Mouse (Mus musculus): Measurements from ENCODE around the gene Smoc2. TPM values are rescaled to one million over a fixed set of nuclear protein-coding genes. Genes with fewer than 3 reads are reported as not detected.

The Smoc2 gene
- polyA plus RNA-seq, 1 experiment from 2014 or later = 5.9 TPM

DNA sequence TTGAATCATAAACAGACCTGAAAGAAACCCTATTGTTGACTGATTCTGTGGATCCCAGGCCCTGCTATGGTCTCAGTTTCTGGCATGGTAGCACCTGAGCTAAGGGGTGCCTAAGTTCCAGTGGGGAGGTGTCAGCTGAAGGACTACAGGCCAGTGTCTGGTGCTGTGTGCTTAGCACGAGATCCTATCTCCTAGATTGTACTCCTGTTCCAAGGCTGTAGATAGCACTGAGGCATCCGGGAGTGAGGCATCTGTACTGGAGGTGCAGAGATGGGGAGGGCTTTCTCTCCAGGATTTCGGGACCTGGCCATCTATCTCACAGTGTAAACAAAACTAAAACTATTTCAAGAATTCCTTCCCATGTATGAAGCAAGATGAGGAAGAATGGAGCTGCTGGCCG lies 38.1 kb downstream of the Smoc2 start:
- no peak for ATAC-seq
- Histone ChIP-seq H3K4me2 (no peak overlapping the region), H3K27ac (no peak overlapping the region), H3K36me3 (no peaks in the 10 kb centered on the region), H3K4me1 (no peaks in the 10 kb centered on the region), H3K4me3 (no peak overlapping the region), H3K9me3 (replicated peaks) (no peaks in the 10 kb centered on the region), H3K9ac (no peak overlapping the region), H3K27me3 (replicated peaks) (peaks cover 4% of the 10 kb centered on the region; the same call in 1 of the 2 replicates)
- WGBS (ENCODE audit: insufficient replicate concordance) = 32% methylated on average over 4 of the region's 4 CpGs

DNA sequence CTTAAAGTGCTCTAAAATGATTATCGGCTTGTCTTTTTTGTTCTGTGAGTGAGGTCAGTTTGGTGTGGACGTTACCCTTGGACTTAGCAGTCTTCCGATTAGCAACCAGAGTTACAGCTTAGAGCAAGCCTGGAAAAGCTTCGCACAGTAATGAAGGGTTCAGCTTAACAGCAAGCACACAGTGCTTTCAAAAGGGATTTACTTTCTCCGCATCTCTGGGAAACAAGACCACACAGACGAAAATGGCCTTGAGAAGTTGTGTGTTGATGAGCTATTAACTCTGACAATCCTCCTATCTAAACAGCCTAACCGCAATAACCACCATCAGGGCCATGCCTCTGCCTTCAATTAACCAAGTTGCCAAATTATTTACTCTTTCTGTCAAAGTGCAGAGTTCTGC lies 46.9 kb downstream of the Smoc2 start:
- no peaks in the 10 kb centered on the region for H3K27me3 ChIP-seq (replicated peaks)
- no peak for ATAC-seq
- H3K4me3 ChIP-seq = no peak overlapping the region
- no peak overlapping the region for H3K4me2 ChIP-seq
- H3K9me3 ChIP-seq (replicated peaks) = no peaks in the 10 kb centered on the region
- 58% methylated on average over 7 of the region's 7 CpGs for WGBS (ENCODE audit: insufficient replicate concordance)
- no peaks in the 10 kb centered on the region for H3K36me3 ChIP-seq
- no peaks in the 10 kb centered on the region for H3K4me1 ChIP-seq
- H3K9ac ChIP-seq = no peak overlapping the region
- H3K27ac ChIP-seq = no peak overlapping the region

DNA sequence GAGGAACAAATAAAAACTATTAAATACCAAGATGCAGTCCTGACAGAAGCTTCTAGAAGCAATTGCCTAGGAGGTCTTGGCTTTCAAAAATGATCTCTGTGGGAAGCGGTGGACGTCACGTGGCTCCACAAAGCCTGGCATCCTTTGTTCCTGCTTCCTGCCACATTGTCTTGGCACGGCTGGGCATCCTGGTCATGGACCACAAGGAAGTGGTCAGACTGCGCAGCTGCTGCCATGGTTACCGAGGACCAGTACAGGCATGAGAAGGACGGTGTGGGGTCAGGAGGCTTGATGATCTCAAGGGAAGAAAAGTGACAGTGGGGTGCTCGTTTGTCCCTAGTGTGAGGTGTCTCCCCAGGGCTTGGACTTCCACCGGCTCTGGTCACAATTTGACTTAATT lies 48.7 kb downstream of the Smoc2 start:
- H3K9me3 ChIP-seq (replicated peaks) = no peaks in the 10 kb centered on the region
- H3K36me3 ChIP-seq = no peaks in the 10 kb centered on the region
- no peak overlapping the region for H3K27ac ChIP-seq
- H3K4me2 ChIP-seq = no peak overlapping the region
- WGBS (ENCODE audit: insufficient replicate concordance) = 62% methylated on average over 9 of the region's 9 CpGs
- no peaks in the 10 kb centered on the region for H3K4me1 ChIP-seq
- H3K27me3 ChIP-seq (replicated peaks) = no peaks in the 10 kb centered on the region
- no peak overlapping the region for H3K9ac ChIP-seq
- no peak overlapping the region for H3K4me3 ChIP-seq
- ATAC-seq = no peak

DNA sequence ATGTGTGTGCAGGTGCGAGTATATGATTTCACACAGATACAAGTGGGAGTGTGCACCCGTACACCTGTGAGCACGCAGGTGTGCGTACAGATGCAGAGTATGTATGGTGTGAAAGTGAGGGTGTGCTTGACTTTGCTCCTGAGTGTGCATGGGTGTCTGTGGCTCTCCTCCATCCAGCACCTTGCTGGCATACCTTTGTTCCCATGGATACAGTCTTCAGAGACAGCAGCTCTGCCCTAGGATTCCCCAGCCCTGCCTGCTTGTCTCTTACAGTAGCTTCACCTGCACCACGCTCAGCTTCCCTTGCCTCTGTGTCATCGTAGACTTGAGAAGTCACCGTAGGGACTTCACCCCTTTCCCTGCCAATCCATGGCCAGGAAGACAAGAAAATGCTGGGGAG lies 51.2 kb downstream of the Smoc2 start:
- no peak for ATAC-seq
- no peaks in the 10 kb centered on the region for H3K36me3 ChIP-seq
- no peak overlapping the region for H3K4me2 ChIP-seq
- WGBS (ENCODE audit: insufficient replicate concordance) = 73% methylated on average over 7 of the region's 7 CpGs
- H3K27ac ChIP-seq = no peak overlapping the region
- no peaks in the 10 kb centered on the region for H3K9me3 ChIP-seq (replicated peaks)
- no peaks in the 10 kb centered on the region for H3K4me1 ChIP-seq
- no peaks in the 10 kb centered on the region for H3K27me3 ChIP-seq (replicated peaks)
- no peak overlapping the region for H3K9ac ChIP-seq
- no peak overlapping the region for H3K4me3 ChIP-seq

DNA sequence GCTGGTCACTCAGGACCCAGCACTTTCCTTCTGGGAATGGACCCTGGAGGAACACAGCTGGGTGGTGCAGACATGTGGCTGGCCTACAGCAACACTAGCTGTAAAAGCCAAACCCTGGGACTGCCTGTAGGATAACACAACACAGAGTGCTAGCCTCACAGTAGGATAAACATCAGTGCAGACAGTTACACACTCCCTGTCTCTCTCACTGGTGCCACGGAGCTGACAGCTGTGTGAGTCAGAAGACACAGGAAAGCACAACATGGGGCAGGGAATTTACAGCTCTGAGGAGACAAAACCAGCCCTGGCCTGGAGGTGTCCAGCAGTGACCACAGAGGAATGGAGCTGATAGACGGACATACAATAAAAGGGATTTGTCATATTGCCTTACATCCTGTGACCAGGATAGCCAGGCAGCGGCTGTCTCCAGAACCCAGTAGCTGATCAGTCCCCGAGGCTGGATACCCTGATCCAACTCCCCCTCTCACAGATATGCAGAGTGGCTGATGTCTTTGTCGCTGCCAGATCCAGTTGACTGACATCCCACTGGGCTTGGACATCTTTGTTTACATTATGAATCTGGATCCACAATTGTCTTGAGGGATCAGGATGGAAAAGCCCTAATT lies 60.7 kb downstream of the Smoc2 start:
- Histone ChIP-seq H3K4me2 (no peak overlapping the region), H3K9me3 (replicated peaks) (no peaks in the 10 kb centered on the region), H3K4me3 (no peak overlapping the region), H3K4me1 (no peaks in the 10 kb centered on the region), H3K27ac (no peak overlapping the region), H3K36me3 (no peaks in the 10 kb centered on the region), H3K9ac (no peak overlapping the region), H3K27me3 (replicated peaks) (no peaks in the 10 kb centered on the region)
- ATAC-seq = no peak
- WGBS (ENCODE audit: insufficient replicate concordance) = 49% methylated on average over 5 of the region's 5 CpGs

DNA sequence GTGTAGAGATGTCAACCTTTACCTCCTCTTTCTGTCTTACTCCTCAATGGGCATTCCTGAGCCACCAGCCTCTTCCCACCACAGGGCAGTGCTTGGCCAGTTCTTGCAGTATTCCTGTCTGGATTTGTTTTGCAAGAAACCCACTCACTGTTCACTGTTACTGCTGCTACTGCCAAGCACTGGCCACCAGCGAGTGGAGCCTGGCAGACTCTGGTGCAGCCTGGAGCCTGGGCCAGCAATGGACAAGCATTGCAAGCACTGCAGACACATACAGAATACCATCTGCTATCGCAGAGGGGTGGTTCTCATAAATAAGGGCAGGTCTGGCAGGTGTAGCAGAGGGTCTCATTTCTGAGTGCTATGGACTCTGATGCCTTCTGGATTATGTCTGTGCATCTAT lies 61.4 kb downstream of the Smoc2 start:
- 56% methylated on average over 2 of the region's 2 CpGs for WGBS (ENCODE audit: insufficient replicate concordance)
- no peak for ATAC-seq
- H3K4me1 ChIP-seq = no peaks in the 10 kb centered on the region
- no peak overlapping the region for H3K27ac ChIP-seq
- no peak overlapping the region for H3K9ac ChIP-seq
- H3K27me3 ChIP-seq (replicated peaks) = no peaks in the 10 kb centered on the region
- H3K9me3 ChIP-seq (replicated peaks) = no peaks in the 10 kb centered on the region
- H3K4me3 ChIP-seq = no peak overlapping the region
- H3K36me3 ChIP-seq = no peaks in the 10 kb centered on the region
- H3K4me2 ChIP-seq = no peak overlapping the region

DNA sequence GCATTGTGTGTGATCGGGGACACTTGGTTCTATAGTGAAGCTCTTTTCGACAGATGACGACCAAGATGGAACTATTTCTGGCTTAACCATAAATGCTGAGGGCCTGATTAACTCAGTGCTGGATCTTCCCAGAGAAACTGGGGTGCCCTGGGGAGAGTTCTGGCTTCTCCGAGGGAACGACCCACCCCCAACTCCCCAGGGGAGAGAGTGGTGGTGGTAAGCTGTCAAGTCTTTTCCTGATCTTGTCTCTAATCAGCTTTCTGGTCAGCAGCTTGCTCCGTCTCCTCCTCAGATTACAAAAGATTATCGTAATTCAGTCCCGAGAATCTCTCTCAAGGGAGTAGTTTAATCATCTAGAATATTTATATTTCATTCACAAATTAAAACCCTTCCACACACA lies 63.2 kb downstream of the Smoc2 start:
- Histone ChIP-seq H3K27me3 (replicated peaks) (no peaks in the 10 kb centered on the region), H3K4me2 (no peak overlapping the region)

DNA sequence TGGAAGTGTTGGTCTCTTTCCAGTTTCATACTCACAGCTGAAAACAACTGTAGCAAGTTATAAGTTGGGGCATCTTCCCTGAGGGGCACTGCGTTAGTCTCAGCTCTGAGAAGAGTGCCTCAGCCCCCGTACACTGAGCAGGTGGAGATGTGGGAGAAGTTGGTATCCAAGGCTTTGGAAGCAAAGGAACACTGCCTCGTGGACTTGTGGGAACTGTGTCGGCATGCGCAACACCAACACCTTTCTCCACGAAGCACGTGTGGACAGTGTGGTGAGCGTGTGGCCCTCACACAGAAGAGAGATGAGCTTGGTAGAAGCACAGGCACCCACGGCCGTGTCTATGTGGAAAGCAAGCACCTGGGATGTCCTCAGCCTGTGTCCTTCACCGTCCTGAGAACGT lies 64.1 kb downstream of the Smoc2 start:
- no peak overlapping the region for H3K4me2 ChIP-seq
- no peaks in the 10 kb centered on the region for H3K27me3 ChIP-seq (replicated peaks)
- 74% methylated on average over 12 of the region's 12 CpGs for WGBS (ENCODE audit: insufficient replicate concordance)
- no peak for ATAC-seq
- no peaks in the 10 kb centered on the region for H3K36me3 ChIP-seq
- H3K4me3 ChIP-seq = no peak overlapping the region
- no peak overlapping the region for H3K27ac ChIP-seq
- H3K9ac ChIP-seq = no peak overlapping the region
- no peaks in the 10 kb centered on the region for H3K9me3 ChIP-seq (replicated peaks)
- no peaks in the 10 kb centered on the region for H3K4me1 ChIP-seq

More for the DNA sequence above, 63.2 kb downstream of the Smoc2 start:
- 29% methylated on average over 8 of the region's 8 CpGs for WGBS (ENCODE audit: insufficient replicate concordance)
- no peak overlapping the region for H3K4me3 ChIP-seq
- no peaks in the 10 kb centered on the region for H3K9me3 ChIP-seq (replicated peaks)
- H3K36me3 ChIP-seq = no peaks in the 10 kb centered on the region
- H3K9ac ChIP-seq = no peak overlapping the region
- no peak overlapping the region for H3K27ac ChIP-seq
- no peaks in the 10 kb centered on the region for H3K4me1 ChIP-seq
- ATAC-seq = no peak

DNA sequence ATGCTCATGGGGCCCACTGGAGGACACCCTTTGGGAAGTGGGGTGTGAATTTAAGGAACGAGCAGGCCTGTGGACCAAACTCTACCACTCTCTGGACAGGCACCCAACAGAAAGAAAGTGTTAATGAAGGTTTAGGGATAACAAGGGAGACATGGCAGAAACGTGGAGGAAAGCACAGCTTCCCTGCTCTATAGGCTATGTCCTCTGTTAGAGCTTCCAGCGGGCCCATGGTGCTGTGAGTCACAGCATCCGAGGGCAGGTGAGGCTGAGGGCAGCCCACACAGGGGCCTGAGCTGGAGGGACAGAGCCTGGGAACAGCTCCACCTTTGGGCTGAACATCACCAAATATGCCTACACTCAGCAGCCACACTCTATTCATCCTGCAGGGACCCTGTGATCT lies 66.2 kb downstream of the Smoc2 start:
- Histone ChIP-seq H3K4me3 (no peak overlapping the region), H3K36me3 (no peaks in the 10 kb centered on the region), H3K27me3 (replicated peaks) (no peaks in the 10 kb centered on the region), H3K4me1 (no peaks in the 10 kb centered on the region), H3K9ac (no peak overlapping the region), H3K4me2 (no peak overlapping the region), H3K27ac (no peak overlapping the region), H3K9me3 (replicated peaks) (no peaks in the 10 kb centered on the region)
- WGBS (ENCODE audit: insufficient replicate concordance) = 45% methylated on average over 4 of the region's 4 CpGs
- no peak for ATAC-seq

DNA sequence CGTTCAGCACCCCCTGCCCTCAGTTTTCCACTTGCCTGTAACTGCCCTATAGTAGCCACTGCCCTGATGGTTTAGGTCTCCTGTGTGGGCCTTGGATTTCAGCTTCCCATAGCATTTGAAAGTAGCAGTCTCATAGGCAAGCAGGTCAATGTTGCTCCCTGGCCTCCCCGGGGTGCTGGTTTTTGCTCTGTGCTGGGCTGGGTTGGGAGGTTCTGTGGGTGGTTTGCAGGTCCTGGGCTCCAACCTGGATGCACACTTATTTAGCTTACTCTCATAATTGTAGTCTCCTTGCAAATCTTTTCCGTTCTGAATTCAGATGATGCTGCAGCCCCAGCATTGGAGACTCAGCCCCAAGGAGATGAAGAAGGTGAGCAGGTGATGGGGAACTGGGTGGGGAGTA lies 67.6 kb downstream of the Smoc2 start:
- Histone ChIP-seq H3K4me3 (no peak overlapping the region), H3K4me1 (no peaks in the 10 kb centered on the region), H3K27me3 (replicated peaks) (no peaks in the 10 kb centered on the region), H3K4me2 (no peak overlapping the region), H3K9ac (no peak overlapping the region), H3K27ac (no peak overlapping the region), H3K9me3 (replicated peaks) (no peaks in the 10 kb centered on the region), H3K36me3 (no peaks in the 10 kb centered on the region)
- WGBS (ENCODE audit: insufficient replicate concordance) = 68% methylated on average over 3 of the region's 3 CpGs
- no peak for ATAC-seq

DNA sequence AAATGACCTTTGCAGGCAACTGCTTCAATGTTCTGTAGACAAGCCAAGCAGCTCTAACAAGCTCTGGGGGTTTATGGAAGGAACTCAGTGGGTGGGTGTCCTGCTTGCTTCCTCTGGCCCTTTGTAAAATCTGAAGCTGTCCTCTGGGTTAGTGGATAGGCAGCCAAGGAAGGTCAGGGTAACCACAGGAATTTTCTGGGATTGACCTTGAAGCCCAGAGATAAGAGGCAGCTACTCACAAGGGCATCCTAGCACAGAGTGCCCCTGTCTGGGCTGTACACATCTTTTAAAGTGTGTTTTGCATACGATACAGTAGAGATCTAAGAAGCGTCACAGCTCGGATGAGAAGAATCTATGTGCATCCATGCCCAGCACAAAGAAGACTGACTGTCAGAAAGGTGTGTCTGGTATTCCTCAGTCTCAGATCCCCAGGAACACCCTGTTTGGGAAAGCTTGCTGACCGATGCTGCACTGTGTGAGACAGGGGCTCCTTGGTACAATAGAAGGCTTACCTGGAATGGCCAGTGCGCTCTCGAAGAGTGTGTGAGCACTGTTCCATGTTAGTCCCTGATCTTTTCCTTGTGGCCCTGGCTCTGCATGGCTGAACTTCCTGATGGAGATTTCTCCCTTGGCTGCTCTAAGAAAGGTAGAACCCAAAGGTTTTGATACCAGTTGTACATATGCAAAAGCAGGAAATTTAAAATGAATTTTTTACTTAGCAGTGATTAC lies 69.9 kb downstream of the Smoc2 start:
- H3K27me3 ChIP-seq (replicated peaks) = no peaks in the 10 kb centered on the region
- ATAC-seq = no peak
- no peak overlapping the region for H3K4me2 ChIP-seq
- no peak overlapping the region for H3K9ac ChIP-seq
- no peak overlapping the region for H3K27ac ChIP-seq
- H3K4me1 ChIP-seq = no peaks in the 10 kb centered on the region
- WGBS (ENCODE audit: insufficient replicate concordance) = 67% methylated on average over 6 of the region's 6 CpGs
- H3K36me3 ChIP-seq = no peaks in the 10 kb centered on the region
- no peak overlapping the region for H3K4me3 ChIP-seq
- no peaks in the 10 kb centered on the region for H3K9me3 ChIP-seq (replicated peaks)

DNA sequence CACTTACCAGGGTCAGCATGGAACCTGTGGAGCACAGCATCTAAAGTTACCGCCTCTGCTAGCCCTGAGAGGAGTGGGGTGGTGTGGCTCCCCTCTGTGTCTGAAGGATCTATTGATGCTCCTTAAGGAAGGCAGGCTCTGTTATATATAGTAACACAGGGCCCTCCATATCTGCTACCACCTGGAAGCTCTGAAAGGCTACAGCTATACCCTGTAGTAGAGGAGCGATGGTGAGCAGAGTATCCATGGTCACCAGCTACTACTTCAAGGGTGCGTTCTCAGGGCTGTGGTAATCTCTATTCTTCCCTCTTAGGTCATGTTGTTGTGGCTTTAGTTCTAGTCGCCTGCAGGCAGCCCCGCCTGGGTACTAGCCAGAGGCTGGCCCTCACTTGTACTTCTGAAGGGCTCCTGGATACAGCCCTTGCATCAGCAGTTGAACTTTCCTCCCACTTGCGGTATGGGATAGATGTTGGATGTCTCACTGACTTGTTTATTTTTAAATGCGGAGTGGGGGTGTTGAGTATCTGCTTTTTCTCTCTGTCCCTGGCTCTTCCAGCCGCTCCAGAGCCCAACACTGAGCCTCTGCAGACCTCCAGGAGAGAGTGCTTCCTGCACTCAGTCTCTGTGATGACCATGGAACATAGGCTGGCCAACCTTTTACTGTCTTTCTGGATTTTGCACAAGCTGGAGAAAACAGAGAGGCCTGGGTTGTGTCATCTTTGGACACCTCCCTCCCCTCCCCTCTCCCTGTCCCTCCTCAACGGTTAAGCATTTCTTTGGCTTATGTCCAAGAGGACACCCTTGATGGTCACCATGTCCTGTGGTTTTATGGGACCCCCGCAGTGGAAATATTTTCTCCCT lies 74.1 kb downstream of the Smoc2 start:
- ATAC-seq = no peak
- Histone ChIP-seq H3K4me1 (no peaks in the 10 kb centered on the region), H3K36me3 (no peaks in the 10 kb centered on the region), H3K27ac (no peak overlapping the region), H3K4me3 (no peak overlapping the region), H3K9ac (no peak overlapping the region), H3K9me3 (replicated peaks) (no peaks in the 10 kb centered on the region), H3K4me2 (no peak overlapping the region), H3K27me3 (replicated peaks) (no peaks in the 10 kb centered on the region)
- WGBS (ENCODE audit: insufficient replicate concordance) = 64% methylated on average over 10 of the region's 10 CpGs

Data from liver, embryonic 12.5 days (tissue).